Mouse (Mus musculus): Measurements from ENCODE around the gene Ap1g2. TPM values are rescaled to one million over a fixed set of nuclear protein-coding genes. Genes with fewer than 3 reads are reported as not detected.

Ap1g2 gene
- total RNA-seq, 2 experiments from 2014 or later: 7.7 to 9.5 TPM

DNA sequence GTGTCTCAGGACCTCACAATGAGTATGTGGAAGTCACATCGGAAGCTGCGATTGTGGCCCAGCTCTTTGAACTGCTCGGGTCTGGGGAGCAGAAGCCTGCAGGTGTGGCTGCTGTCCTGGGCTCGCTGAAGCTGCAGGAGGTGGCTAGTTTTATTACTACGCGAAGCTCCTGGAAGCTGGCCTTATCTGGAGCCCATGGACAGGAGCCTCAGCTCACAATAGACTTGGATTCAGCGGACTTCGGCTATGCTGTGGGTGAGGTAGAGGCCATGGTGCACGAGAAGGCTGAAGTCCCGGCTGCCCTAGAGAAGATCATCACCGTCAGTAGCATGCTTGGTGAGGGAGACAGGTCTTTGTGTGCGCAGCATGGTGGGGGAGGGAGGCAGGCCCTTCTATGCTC lies 10.7 kb downstream of the Ap1g2 start:
- no peak for TF ChIP-seq CTCF (IDR thresholded peaks at IDR 0.05)
- intact Hi-C loops (cut with DNase I): loop anchor here (5.0 kb wide), 1 partner anchor 183 kb away; the partner anchor contains the start of gene Slc22a17
- DNase-seq (ENCODE audit: extremely low spot score in 1 of 2, low spot score in 2 of 2): no peak
- Histone ChIP-seq H3K27ac (peak overlapping the region; percentile 26; the same call in 1 of the 2 replicates), H3K4me3 (peak overlapping the region; percentile 69)

DNA sequence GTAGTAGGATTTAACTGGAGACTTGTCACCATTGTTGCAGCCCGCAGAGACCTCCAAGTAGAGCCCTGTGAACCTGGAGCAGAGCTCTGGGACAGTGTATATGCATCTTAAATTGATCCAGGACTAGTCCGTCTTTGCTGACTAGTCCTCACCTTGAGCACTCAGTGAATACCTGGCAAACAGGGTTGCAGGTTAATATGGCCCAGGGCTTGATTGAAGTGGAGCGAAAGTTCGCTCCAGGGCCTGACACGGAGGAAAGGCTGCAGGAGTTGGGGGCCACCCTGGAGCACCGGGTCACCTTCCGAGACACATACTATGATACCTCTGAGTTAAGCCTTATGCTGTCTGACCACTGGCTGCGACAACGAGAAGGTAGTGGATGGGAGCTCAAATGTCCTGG lies 11.1 kb downstream of the Ap1g2 start:
- intact Hi-C loops (cut with DNase I): loop anchor here (5.0 kb wide), 1 partner anchor 183 kb away; the partner anchor contains the start of gene Slc22a17
- no peak for TF ChIP-seq CTCF (IDR thresholded peaks at IDR 0.05)
- H3K27ac ChIP-seq: peak overlapping the region; percentile 99
- no peak for DNase-seq (ENCODE audit: extremely low spot score in 1 of 2, low spot score in 2 of 2)
- peak overlapping the region; percentile 69 for H3K4me3 ChIP-seq

DNA sequence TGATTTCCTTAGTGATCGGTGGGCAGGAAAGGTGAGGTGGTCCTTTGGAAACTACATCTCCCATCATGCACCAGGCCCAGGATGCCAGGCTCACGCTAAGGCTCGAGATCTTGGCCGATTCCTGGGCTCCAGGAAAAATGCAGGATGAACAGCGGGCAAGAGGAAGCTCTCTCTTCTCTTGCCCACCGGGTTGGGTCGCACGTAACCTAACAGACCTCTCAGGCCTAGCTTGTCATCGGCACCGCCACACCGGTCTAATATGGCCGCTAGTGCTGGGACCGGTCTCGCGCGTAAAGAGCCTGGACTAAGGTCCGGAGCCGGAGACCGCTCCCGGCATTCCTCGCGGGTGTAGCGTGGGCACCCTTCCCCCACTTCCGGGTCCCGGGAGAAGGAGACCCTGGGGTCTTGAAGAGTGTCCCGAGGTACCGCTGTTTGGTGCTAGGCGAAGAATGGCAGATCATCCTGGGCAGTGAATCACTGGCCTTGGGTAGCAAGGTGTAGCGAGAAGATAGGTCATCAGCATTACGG lies 11.6 kb downstream of the Ap1g2 start, which contains the start of gene Thtpa:
TSS of gene Thtpa (plus strand) at position 81 of the 528 bp plus-strand sequence.
- H3K4me3 ChIP-seq: peak within 1 kb of the TSS; percentile 69
- TF ChIP-seq CTCF (IDR thresholded peaks at IDR 0.05): no peak
- peak within 1 kb of the TSS; percentile 99 for H3K27ac ChIP-seq
- peak; percentile 75 to 76 for DNase-seq (ENCODE audit: extremely low spot score in 1 of 2, low spot score in 2 of 2)
- intact Hi-C loops (cut with DNase I): loop anchor here (5.0 kb wide), 2 partner anchors 182 to 197 kb away; partner anchors contain the start of gene Slc22a17

DNA sequence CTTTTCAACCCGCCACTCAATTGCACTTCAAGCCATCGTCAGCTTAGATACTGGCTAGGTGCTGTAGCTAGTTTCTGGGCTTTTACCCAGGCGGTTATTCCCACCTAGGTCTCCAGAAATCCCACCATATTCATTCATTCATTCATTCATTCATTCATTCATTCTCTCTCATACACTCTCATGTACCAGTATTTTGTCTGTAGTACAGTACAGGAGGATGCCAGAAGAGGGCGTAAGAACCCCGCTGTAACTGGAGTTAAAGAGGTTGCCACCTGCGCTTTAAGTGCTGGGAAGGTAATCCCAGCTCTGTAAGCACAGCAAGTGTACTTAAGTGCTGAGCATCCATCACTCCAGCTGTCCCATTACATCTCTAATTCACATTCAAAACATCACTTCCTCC lies 12.5 kb downstream of the Ap1g2 start:
- DNase-seq (ENCODE audit: extremely low spot score in 1 of 2, low spot score in 2 of 2): no peak
- peak overlapping the region; percentile 99; the same call in 1 of the 2 replicates for H3K27ac ChIP-seq
- no peak overlapping the region for H3K4me3 ChIP-seq
- TF ChIP-seq CTCF (IDR thresholded peaks at IDR 0.05): peak; percentile 7
- intact Hi-C loops (cut with DNase I): loop anchor here (5.0 kb wide), 1 partner anchor 197 kb away; no protein-coding TSS in a partner anchor

DNA sequence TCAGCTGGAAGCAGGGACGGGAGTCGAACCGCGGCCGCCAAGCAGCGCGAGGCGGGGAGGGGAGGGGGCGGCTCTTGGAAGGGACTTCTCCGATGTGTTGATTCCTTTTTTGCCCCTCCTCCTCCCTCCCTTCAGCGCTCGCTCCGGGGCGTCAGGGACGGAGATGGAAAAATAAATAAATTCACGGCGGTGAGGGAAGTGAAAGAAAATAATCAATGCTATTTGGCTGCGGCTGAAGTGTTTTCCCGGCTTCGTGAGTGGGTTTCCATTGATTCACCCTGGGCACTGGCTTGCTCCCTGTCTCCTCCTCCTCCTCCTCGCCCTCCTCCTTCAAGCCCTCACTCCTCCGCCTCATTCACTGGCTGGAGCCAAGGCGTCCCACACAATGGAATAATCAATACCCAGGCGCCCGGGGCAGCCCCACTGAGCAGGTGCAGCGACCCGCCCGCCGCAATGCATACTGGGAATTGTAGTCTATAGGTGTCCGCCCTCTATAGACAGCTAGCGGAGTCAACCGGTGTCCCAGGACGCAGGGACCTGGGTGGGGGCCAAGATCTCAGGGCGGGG lies 14.3 kb downstream of the Ap1g2 start, which contains the start of gene Zfhx2:
TSS of gene Zfhx2 (minus strand) at position 314 of the 567 bp plus-strand sequence.
- intact Hi-C loops (cut with DNase I): loop anchor here (1.0 to 5.0 kb wide), 2 partner anchors 38 to 195 kb away; no protein-coding TSS in a partner anchor
- peak within 1 kb of the TSS; percentile 57 for H3K4me3 ChIP-seq
- peak; percentile 23 for TF ChIP-seq CTCF (IDR thresholded peaks at IDR 0.05)
- peak; percentile 94 to 95 for DNase-seq (ENCODE audit: extremely low spot score in 1 of 2, low spot score in 2 of 2)
- H3K27ac ChIP-seq: peak within 1 kb of the TSS; percentile 85

DNA sequence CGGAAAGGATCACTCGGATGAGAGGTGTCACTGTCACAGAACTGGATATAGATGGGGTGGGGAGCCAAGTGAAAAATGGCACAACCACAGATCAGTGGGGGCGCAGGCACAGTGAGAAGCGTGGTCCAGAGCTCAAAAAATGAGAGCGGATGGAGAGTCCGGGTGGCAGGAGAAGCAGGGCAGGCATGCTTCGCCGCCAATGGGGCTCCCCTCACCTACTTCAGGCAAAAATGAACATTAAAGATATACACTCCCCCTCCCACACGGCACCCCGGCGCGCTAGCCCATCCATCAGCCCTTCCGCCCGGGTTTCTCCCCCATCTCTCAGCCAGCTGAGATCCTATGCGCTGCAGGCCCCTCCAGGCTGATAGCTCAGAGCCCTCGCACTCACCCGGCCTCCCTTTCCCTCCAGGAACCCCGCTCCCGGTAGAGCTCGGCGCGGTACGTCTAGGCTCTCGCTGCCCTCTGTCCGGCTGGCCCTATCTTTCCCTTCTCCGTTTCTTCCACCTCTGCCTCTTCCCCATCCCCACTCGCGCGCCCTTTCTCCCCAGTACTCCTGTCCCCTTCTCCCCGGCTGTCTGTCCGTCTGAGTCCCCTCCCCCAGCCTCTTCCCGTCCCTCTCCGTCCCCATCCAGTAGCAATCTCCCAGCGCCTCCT lies 15.1 kb downstream of the Ap1g2 start:
- no peak for TF ChIP-seq CTCF (IDR thresholded peaks at IDR 0.05)
- H3K27ac ChIP-seq: peak overlapping the region; percentile 85
- peak; percentile 47 to 59 for DNase-seq (ENCODE audit: extremely low spot score in 1 of 2, low spot score in 2 of 2)
- intact Hi-C loops (cut with DNase I): loop anchor here (5.0 kb wide), 1 partner anchor 194 kb away; no protein-coding TSS in a partner anchor
- peak overlapping the region; percentile 57 for H3K4me3 ChIP-seq

DNA sequence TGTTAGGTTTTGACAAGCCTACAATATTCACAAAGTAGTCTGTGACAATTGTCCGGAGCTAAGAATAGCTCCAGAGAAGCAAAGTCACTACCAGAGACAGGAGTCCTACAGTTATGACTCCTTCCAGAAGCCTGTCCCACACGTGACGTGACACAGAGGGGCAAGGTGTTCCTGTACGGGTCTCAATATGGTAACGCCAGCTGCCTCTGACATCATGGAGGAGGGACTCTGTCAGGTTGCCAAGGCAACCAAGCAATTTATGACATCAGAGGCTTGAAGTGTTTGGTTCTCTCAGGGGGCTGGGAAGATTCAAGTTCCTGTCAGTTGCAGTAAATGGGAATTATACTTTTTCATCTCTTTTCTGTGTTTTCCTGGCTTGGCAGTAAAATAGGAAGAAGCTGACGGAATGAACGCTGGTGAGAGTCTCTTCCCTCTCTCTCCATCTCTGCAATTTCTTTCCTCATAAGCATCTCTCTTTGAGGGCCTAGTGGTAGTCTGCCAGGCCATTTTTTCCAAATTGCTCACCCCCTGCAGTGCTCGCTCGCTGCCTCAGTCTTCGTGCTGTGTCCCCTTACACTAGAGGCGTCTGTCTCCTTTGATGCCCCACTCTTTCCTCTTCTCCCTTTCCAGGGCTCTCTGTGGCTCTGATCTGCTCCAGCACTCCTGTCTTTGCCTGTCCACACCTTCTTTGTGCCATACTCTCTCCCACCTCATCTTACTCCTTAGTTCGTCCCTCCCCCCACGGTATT lies 17.0 kb downstream of the Ap1g2 start:
- peak overlapping the region; percentile 85 for H3K27ac ChIP-seq
- peak; percentile 59 to 68 for DNase-seq (ENCODE audit: extremely low spot score in 1 of 2, low spot score in 2 of 2)
- TF ChIP-seq CTCF (IDR thresholded peaks at IDR 0.05): no peak
- H3K4me3 ChIP-seq: peak overlapping the region; percentile 57
- intact Hi-C loops (cut with DNase I): no loop called here

DNA sequence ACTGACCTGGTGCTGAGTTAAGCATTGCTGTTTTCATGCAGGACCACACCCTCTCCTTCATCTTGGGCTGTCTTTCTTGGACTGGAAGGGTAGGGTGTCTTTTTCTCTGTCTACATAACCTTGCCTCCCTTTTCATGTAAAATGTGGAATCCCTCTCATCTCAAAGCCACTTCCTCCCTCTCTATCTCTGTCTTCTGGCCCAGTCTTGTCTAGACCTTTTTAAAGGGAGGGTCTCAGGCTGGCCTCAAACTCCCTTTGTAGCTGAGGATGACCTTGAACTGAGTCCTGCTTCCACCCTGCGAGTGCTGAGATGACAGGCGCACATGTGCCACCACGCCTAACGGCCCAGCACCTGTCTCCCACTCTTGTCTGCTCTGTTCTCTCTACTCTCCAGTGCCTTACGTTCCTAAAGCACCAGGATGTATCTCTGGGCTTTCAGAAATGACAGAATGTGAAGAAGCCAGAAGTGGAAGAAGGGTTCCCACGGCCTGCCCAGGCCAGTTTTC lies 20.3 kb downstream of the Ap1g2 start:
- Histone ChIP-seq H3K27ac (no peak overlapping the region; the same call in 1 of the 2 replicates), H3K4me3 (no peak overlapping the region)
- intact Hi-C loops (cut with DNase I): no loop called here
- no peak for DNase-seq (ENCODE audit: extremely low spot score in 1 of 2, low spot score in 2 of 2)
- TF ChIP-seq CTCF (IDR thresholded peaks at IDR 0.05): no peak

DNA sequence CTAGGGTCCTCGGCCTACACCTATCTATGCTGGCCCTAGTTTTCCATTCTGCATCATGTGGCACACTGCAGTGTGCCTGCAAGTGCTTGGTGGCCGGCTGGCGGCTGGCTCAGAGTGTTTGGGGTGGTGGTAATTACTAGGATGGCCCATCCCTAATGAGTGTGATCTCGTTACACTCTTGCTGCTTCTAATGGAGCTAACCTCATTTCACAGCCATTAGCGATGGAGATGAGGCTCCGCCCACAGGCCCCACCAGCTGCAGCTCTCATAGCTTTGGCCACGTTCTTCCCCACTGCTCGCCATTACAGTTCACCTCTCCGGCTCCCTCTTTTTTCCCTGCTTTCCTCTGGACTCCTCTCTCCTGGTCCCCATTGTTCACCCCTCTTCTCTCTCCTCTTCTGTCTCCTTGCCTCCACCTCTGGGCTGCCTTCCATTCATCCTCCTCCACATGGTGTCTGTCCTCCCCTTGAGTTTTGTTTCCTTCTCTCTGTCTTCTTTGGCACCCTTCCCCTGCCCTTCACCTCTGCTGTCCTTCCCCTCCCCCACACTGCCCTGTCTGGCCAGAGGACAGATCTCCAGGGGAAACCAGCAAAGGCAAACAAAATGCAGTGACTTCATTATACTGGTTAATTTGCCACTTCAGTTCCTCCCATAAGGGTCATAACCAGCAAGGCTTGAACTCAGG lies 20.9 kb downstream of the Ap1g2 start:
- H3K27ac ChIP-seq: peak overlapping the region; percentile 15; the same call in 1 of the 2 replicates
- no peak overlapping the region for H3K4me3 ChIP-seq
- TF ChIP-seq CTCF (IDR thresholded peaks at IDR 0.05): no peak
- intact Hi-C loops (cut with DNase I): no loop called here
- DNase-seq (ENCODE audit: extremely low spot score in 1 of 2, low spot score in 2 of 2): no peak

DNA sequence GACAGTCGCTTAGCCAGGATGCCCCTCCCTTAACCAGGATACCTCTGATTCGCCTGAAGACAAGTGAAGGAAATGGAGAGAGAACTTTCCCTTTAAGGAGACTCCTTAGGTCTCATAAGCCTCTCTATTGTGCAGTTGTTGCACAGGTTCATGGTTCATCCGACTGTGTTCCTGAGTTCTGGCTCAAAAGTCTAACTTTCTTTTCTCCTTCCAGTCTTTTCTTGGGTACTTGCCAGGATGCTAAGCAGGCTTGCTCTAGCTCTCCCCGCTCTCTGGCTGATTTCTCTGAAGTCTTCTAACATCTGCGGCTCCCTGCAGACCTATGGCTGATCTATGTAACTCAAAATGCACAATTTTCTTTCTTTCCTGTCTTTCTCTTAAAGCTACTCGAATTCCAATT lies 22.9 kb downstream of the Ap1g2 start:
- TF ChIP-seq CTCF (IDR thresholded peaks at IDR 0.05): no peak
- no peak overlapping the region for H3K27ac ChIP-seq
- intact Hi-C loops (cut with DNase I): no loop called here
- DNase-seq (ENCODE audit: extremely low spot score in 1 of 2, low spot score in 2 of 2): no peak
- no peak overlapping the region for H3K4me3 ChIP-seq

DNA sequence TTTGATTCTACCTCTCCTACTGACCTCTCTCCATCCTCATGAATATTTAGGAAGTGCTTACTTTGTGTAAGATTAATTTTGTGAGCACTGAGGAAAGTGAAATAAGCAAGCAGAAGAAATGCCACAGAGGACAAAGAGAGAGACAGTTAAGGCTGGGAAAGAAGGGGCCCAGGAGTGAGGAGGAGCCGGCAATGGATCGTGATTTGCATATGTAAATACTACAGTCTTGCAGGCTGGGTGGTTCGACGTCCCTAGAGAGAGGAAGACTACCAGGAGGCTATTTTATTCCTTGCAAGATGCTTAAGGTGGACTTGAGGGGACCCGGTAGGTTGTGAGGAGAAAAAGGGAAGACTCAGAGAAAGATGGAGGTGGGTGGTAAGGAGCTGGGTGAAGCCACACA lies 25.3 kb downstream of the Ap1g2 start:
- no peak for TF ChIP-seq CTCF (IDR thresholded peaks at IDR 0.05)
- intact Hi-C loops (cut with DNase I): no loop called here
- no peak for DNase-seq (ENCODE audit: extremely low spot score in 1 of 2, low spot score in 2 of 2)
- Histone ChIP-seq H3K27ac (no peak overlapping the region), H3K4me3 (no peak overlapping the region)
